Mouse (Mus musculus) ES-Bruce4 (cell line): ENCODE data around the gene Fbxl3. TPM values are rescaled to one million over a fixed set of nuclear protein-coding genes. Genes with fewer than 3 reads are reported as not detected.

Experiments
- H3K27ac ChIP-seq: 2 replicates; pipeline ENCODE4 v1.5.1; 2012; ENCODE audit warnings: low read length, inconsistent platforms; ENCODE audit not compliant: insufficient read depth
- H3K27me3 ChIP-seq: 2 replicates; pipeline ENCODE4 v1.6.1; 2012; ENCODE audit warnings: mild to moderate bottlenecking, low read length, inconsistent platforms; ENCODE audit not compliant: control insufficient read depth, poor library complexity, insufficient read depth, severe bottlenecking
- H3K36me3 ChIP-seq: 2 replicates; pipeline ENCODE4 v1.6.1; 2012; ENCODE audit warnings: inconsistent platforms, mild to moderate bottlenecking, low read length, moderate library complexity; ENCODE audit not compliant: control insufficient read depth, poor library complexity, insufficient read depth, severe bottlenecking
- H3K4me1 ChIP-seq: one replicate; pipeline ENCODE4 v1.8.1; 2011; ENCODE audit warnings: low read length; ENCODE audit not compliant: control insufficient read depth, insufficient read depth
- H3K4me3 ChIP-seq: 2 replicates; pipeline ENCODE4 v1.5.1; 2011; ENCODE audit warnings: low read depth, mild to moderate bottlenecking, low read length
- H3K9ac ChIP-seq: 2 replicates; pipeline ENCODE4 v1.6.1; 2012; ENCODE audit warnings: low read depth, mild to moderate bottlenecking, inconsistent platforms; ENCODE audit not compliant: poor library complexity, severe bottlenecking
- H3K9me3 ChIP-seq: replicated peaks from 2 replicates; pipeline ENCODE4 v1.6.1; 2012; ENCODE audit warnings: mild to moderate bottlenecking, low read length, inconsistent platforms; ENCODE audit not compliant: control insufficient read depth, poor library complexity, insufficient read depth, severe bottlenecking
- CTCF ChIP-seq: IDR thresholded peaks from one replicate; pipeline ENCODE4 v1.8.1; 2011; ENCODE audit warnings: low read depth, low read length
- EP300 ChIP-seq: IDR thresholded peaks from 2 replicates; pipeline ENCODE4 v1.6.1; 2011; ENCODE audit warnings: low read depth, low read length; ENCODE audit not compliant: insufficient read depth
- POLR2A ChIP-seq: IDR thresholded peaks from one replicate; pipeline ENCODE4 v1.8.1; 2011; ENCODE audit warnings: low read length; ENCODE audit not compliant: insufficient read depth
- polyA plus RNA-seq: library from polyadenylated mRNA; stranded (reverse); fragments of >200 nt; gene quantifications from 2 replicates; pipeline ENCODE4 v1.2.4, GENCODE M21; 2011; ENCODE audit warnings: low read depth; ENCODE audit not compliant: missing spikeins, insufficient read depth, insufficient read length

The Fbxl3 gene
- polyA plus RNA-seq, 1 experiment, result 89.9 TPM

GRCm38 (mm10) chr14:103058998-103059397, 40.4 kb downstream of the Fbxl3 start:
- Histone ChIP-seq H3K4me3 (no peak overlapping the region), H3K27me3 (no peaks in the 10 kb centered on the region), H3K4me1 (no peaks in the 10 kb centered on the region), H3K27ac (no peak overlapping the region), H3K9me3 (peaks cover 17% of the 10 kb centered on the region), H3K36me3 (no peaks in the 10 kb centered on the region), H3K9ac (no peak overlapping the region)
- TF ChIP-seq CTCF (no peak), EP300 (no peak), POLR2A (no peak)

DNA sequence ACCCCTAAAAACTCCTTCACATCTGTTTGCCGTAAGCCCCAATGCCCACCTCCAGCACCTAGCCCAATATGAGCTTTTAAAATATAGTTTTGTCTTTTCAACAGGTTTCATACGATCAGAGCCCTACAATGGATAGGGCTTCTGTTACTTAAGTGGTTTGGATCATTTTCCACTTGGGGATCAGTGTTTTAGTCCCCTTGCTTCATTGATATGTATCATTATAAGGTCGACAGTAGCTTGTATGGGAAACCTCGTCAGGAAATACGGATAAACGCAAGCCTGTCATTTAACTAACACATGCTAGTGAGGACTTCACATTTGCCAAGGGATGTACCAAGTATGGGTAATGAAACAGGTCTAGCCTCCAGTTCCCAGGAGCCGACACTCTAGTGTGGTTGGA, 42.8 kb downstream of the Fbxl3 start:
- H3K36me3 ChIP-seq, result no peaks in the 10 kb centered on the region
- H3K9me3 ChIP-seq, result peaks cover 16% of the 10 kb centered on the region
- H3K4me1 ChIP-seq, result no peaks in the 10 kb centered on the region
- no peak overlapping the region for H3K9ac ChIP-seq
- H3K4me3 ChIP-seq, result no peak overlapping the region
- no peak overlapping the region for H3K27ac ChIP-seq
- no peaks in the 10 kb centered on the region for H3K27me3 ChIP-seq
- no peak for TF ChIP-seq EP300
- no peak for TF ChIP-seq CTCF
- TF ChIP-seq POLR2A, result no peak

DNA sequence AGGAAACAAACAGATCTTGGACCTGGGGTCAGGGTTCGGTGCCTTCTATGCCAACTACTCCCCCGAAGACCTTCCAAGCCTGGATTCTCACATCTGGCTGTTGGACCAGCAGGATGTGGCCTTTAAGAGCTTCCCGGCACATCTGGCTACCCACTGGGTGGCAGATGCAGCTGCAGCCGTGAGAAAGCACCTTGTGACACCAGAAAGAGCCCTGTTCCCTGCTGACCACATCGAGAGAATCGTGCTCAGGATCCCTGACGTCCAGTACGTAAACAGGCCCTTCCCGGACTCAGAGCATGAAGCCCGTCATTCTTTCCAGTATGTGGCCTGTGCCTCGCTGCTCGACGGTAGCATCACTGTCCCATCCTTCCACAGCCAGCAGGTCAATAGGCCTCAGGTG, 44.6 kb downstream of the Fbxl3 start:
- H3K27me3 ChIP-seq, result no peaks in the 10 kb centered on the region
- H3K9ac ChIP-seq, result no peak overlapping the region
- no peak for TF ChIP-seq POLR2A
- TF ChIP-seq EP300, result no peak
- TF ChIP-seq CTCF, result no peak
- H3K9me3 ChIP-seq, result no peaks in the 10 kb centered on the region
- H3K27ac ChIP-seq, result no peak overlapping the region
- H3K4me3 ChIP-seq, result no peak overlapping the region
- no peaks in the 10 kb centered on the region for H3K4me1 ChIP-seq
- no peaks in the 10 kb centered on the region for H3K36me3 ChIP-seq

DNA sequence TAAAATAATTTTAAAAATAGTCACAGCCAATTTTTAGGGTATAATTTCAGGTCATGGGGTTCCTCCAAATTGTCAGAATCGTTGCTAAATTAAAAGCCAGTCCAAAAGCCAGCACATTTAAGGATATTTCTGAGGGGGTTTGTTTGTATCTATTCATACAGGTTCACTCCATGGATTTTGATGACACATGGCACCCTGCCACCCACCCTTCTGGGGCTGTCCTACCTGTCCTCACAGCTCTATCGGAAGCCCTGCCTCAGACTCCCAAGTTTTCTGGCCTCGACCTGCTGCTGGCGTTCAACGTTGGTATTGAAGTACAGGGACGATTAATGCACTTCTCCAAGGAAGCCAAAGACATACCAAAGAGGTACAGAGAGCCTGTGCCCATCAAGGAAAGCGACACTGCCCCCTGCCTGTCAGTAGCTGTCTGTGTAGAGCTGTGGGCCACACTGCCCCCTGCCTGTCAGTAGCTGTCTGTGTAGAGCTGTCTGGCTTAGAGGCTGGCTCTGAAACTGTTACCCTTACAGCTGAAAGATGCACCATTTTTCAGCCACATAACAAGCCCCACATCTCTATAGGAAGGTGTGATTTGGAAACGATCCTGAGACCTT, 48.1 kb downstream of the Fbxl3 start:
- Histone ChIP-seq H3K9me3 (no peaks in the 10 kb centered on the region), H3K4me1 (no peaks in the 10 kb centered on the region), H3K9ac (no peak overlapping the region), H3K27ac (no peak overlapping the region), H3K27me3 (no peaks in the 10 kb centered on the region), H3K4me3 (no peak overlapping the region), H3K36me3 (no peaks in the 10 kb centered on the region)
- TF ChIP-seq POLR2A, result no peak
- TF ChIP-seq EP300, result 0 out of 2 replicates have a peak, but pooled peaks have one; percentile 22
- peak; percentile 100 for TF ChIP-seq CTCF

DNA sequence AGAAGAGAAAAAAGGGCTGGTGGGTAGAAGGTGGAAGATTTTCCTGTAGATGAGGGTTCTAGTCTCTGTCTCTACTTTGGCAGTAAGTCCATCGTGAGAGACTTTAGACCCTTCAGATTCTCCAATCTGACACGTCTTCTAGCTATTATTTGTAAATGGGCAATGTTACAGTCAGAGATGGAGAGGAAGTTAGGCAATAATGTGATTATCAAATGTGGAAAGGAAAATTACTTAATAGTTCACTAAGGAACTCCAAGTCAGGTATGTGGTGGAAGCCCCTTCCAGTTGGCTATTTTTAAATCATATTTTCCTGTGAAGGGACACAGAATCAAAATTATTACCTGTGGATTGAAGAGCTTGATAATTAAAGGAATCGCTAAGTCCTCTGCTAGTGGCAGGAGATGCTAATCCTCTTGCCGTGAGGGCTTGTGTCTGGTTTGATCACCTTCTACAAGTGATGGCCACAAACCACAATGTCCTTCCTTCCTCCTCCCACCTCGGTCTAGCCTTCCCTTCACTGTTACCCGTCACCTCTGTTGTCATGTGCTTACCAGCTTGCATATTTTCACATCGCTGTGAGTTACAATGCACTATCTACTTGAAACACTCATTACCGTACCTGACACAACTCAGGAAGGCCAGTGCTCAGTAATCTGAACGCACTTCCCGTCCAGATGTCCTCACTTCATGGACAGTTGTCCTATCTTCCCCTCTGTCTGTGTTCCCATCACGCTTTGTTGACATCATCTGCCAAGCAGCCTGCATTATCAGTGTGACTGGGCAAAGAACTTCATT, 50.9 kb downstream of the Fbxl3 start:
- Histone ChIP-seq H3K4me1 (no peaks in the 10 kb centered on the region), H3K27ac (no peak overlapping the region), H3K4me3 (no peak overlapping the region), H3K27me3 (no peaks in the 10 kb centered on the region), H3K9me3 (no peaks in the 10 kb centered on the region), H3K36me3 (no peaks in the 10 kb centered on the region), H3K9ac (no peak overlapping the region)
- TF ChIP-seq CTCF, result no peak
- no peak for TF ChIP-seq EP300
- no peak for TF ChIP-seq POLR2A

- H3K9me3 ChIP-seq, result no peaks in the 10 kb centered on the region
- TF ChIP-seq CTCF, result no peak
- no peak for TF ChIP-seq EP300
- TF ChIP-seq POLR2A, result no peak
These were observed 52.7 kb downstream of the Fbxl3 start, which contains the start of gene Acod1 for GRCm38 (mm10) chr14:103046677-103047076. Gene Acod1 (plus strand): TSS chr14:103046977.

More at GRCm38 (mm10) chr14:103046677-103047076, 52.7 kb downstream of the Fbxl3 start, which contains the start of gene Acod1:
- Histone ChIP-seq H3K36me3 (no peaks in the 10 kb centered on the region), H3K4me1 (no peaks in the 10 kb centered on the region), H3K9ac (no peak within 1 kb of the TSS), H3K27me3 (no peaks in the 10 kb centered on the region), H3K27ac (no peak within 1 kb of the TSS), H3K4me3 (no peak within 1 kb of the TSS)
